Mouse (Mus musculus) right cerebral cortex, postnatal 14 days (tissue): Measurements from ENCODE around the gene Srgap2.
A peak's percentile ranks its signal among the peaks of the same experiment; 100 is the strongest.

Experiments used
- DNase-seq: peaks from one replicate; pipeline ENCODE4 v3.0.0; 2022

Srgap2 gene

DNA sequence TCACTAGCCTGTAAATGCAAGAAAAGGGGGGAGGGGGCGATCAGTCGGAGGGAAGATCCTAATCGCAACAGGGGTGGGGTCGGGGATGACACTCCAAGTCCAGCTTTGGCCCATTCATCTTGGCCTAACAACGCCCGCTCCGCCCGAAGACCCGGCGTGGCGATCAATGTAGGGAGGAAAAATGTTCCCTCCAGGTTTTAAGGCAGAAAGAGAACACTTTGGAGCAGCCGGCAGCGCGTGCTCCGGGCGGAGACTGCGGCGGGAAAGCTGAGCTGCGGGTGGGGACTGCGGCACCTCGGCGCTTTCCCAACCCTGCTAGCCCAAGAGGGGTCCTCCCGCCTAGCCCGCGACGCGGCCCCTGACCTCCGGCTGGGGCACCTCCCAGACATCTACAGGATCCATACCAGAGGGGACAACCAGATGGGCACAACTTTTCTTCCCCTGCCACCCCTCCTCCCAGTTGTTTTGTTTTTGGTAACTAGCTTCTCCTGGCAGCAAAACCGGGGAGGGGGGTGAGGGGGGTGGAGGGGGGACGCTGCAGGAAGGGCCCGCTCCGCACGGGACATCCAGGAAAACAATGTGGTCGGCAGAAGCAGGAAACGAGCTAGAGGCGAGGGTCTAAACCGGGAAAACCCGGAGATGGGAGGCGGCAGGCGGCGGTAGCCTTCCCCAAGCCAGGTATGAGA, 1.4 kb downstream of the Srgap2 start:
- DNase-seq: no peak

DNA sequence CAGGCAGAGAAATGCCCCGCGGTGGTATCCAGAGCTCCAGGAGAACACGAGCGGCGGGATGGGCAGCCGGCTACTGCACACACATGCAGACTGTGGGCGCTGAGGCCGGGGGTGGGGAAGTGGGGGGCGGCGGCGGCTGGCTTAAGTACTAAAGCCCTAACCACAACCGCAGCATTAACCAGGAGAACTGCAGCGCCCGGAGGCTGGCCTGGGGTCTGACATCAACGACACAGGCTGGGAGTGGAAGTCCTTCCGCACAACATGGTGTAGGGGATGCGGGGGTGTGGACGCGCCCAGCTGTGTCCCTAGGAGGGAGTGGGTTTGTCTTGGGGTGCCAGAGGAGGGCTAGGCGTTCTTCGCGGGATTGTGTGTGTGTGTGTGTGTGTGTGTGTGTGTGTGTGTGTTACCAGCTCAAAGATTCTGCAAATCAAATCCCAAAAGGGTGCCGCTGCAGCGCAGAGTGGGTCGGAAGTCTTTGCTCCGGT, 2.0 kb downstream of the Srgap2 start:
- DNase-seq: peak; percentile 67

DNA sequence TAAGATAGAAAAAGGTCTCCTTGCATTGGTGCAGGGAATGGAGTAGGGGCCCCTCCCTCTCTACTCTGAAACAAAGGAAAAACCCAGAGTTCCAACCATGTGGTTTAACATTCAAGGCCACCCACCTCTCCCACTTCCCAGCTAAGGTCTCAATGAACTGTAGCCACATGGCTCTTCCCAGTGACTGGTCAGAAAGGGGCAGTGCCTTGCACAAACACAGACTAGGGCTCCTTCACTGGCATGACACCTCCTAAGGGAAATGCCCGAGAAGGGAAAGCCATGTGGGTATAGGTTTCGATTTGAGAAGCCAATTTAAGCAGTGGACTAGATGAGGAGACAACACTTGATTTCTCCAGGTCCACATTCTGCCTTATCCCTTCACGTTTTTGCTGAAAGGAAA, 3.4 kb downstream of the Srgap2 start:
- DNase-seq: no peak

DNA sequence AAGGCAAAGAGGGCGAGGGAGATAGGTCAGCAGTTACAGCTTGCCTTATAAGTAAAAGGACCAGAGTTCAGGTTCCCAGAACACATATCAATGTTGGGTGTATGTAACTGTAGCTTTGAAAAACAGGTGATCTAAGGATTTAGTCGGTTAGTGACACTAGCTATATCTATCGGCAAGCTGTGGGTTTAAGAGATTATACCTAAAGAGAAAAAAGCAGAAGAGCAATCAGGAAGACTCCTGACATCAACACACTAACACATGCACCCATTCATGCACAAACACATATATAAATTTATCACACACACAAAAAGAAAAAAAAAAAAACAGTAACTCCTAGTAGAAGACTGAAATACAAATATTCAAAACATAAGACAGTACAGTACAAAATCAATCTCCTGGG, 10.6 kb downstream of the Srgap2 start:
- DNase-seq: no peak

DNA sequence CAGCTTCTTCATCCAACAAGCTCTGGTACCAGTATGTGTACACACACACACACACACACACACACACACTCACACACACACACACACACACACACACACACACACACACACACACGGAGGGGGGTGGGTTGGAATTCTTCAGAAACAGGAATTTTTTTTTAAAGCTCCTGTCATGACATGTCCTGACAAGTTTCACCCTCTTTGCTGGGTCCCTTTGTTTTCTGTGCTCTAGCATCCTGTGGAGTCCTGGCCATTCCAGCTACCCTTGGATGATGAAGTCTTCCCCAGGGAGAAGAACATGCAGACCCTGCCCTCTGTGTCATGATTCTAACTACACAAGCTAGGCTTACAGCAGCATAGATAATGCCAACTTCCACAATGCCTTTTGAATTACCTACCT, 13.0 kb downstream of the Srgap2 start:
- no peak for DNase-seq

DNA sequence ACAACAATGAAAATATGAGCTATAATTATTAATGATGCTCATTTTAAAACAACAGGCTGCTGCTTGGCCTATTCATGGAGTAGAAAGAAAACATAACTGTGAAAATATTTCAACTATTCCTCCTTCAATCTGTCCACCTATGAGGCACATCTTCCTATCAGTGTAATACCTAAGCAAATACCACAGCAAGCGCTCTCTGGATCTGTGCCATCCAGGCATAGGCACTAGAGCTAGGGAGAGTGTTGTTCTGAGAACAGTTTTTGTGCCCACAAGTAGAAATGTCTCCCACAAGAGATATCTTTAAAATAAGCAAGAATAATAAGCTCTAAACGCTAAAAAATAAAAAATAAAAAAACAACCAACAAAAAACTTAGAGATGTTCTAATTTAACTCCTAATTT, 14.0 kb downstream of the Srgap2 start:
- DNase-seq: no peak

DNA sequence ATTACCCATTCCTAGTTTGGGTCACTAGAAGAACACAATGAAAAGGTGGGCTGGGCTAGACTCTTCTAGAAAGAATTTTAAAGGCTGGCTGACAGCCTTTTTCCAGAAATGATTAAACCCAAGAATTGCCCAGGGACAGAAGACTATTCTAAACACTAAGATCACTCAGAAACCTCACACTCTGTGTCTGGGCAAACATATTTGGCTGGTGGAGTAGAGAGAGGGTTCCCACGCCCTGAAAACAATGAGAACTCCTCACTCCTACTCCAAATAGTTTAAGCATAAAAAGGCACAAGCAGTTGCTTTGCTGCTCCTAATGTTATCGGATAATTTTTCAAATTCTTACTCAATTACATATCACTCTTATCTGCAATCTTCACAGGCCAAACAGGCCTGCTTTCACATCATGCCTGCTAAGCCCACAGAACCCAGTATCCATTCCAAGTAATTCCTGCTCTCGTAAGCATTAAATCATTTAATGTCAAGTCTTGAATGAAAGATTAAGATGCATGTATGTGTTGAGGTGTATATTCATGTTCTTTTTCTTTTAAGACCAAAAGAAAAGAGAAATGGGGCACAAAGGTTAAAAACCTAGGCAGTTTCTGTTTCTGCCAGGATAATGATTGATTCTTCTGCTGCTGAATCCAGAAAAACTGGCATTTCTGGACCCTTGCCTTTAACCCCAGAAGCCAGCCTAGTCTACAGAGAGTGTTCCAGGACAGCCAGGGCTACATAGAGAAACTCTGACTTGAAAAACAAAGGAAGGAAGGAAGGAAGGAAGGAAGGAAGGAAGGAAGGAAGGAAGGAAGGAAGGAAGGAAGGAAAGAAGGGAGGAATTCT, 15.3 kb downstream of the Srgap2 start:
- no peak for DNase-seq

DNA sequence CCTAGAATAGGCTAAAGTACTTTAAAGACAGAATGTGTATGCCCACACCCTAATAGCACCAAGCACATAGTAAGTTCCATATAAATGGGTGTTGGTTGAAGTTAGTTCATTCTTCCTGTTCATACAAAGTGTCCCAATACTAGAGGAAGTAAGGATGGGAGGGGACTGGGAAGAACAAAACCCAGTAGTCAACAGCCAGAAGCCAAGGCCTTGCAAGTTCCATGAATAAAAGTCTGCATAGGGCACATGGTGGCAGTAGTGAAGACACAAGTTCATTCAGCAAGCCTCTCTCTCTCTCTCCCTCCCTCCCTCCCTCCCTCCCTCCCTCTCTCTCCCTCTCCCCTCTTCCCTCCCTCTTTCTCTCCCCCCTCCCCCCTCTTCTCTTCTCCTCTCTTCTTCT, 16.0 kb downstream of the Srgap2 start:
- DNase-seq: no peak

DNA sequence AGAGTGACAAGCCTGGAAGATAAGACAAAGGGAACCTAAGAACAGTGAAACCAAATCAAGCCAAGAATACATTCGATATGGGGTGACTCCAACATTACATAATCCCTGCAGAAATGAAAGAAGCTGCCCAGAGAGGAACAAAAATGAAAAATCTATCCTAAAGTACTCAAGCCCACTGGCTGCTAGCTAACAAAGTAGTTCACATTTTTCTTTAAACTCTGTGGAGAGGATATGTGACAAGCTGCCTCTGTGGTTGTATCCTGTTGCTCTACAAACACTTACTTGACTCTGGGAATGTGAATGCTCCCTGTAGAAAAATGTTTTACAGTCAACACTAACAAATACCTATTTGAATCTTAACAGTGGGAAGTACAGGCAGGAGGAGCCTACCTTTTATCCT, 25.5 kb downstream of the Srgap2 start:
- DNase-seq: no peak

DNA sequence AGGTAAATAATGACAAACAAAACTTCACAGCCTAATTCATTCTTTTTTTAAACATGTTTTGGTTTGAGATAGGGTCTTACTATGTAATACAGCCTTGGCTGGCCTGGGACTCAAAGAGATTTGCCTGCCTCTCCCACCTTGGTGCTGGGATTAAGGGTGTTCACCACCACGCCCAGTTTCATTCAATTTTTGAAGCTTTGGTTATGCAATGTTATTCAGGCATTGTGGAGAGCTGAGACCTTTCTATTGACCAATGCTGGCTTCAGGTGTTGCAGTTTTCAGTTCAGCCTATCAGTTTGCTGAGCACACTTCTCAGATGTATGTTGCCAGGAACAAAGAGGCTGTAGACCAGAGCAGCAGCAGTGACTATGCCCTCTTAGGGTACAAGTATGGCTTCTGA, 28.9 kb downstream of the Srgap2 start:
- no peak for DNase-seq

DNA sequence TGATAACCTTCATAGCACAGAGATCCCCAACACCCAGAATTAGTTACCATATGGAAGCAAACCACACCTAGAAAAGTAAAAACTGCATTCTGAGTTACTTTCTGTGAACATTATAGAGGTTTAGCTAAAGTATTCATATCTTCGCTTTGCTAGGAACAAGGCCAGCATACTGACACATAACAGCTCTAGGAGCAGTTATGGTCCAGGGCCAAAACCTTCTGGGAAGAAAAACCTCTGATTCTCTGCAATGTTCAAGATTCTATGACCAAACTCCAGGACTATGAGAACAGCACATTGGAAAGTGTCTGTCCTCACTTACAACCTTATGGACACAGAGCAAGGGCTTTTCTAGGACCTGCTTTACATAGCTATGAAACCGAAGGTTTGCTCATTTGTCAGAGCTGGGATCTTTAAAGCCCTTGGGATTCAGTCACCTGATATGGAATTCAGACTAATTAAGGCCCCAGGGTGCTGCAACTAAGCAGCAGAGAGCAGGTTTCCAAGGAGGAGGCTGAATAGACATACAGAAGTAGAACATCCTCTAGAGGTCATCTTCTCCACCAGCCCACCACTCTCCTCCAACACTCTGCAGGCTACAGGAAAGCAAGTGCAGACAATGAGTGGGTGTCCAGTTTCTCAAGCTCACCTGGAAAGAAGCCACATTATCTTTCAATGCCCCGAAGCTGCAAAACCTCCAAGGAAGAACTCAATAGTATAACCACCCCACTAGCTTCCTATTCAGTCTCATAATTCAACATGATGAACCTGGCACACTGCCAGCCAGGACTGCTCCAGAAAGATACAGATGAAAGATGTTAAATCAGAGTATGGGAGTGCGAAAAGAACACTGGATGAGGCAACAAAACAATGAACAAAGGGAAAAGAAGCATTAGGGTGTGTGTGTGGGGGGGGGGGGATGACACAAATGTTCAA, 32.9 kb downstream of the Srgap2 start:
- peak; percentile 48 for DNase-seq

DNA sequence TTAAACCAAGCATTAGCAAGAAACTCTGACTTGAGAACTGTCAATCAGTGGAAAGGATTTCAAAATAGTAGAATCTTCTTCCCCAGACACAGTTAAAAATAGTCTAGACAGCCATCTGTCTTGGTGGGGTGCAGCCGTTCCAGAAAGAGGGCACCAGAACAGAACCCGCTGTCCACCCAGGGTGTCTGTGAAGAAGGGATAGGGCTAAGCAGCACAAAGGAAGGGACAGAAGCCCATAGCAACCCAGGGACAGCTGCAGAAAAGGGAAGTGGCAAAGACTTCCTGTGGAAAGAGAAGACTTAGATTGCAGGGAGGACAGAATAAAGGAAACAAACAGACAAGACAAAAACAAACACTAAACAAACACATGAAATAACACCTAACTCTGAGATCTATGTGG, 34.8 kb downstream of the Srgap2 start:
- no peak for DNase-seq

DNA sequence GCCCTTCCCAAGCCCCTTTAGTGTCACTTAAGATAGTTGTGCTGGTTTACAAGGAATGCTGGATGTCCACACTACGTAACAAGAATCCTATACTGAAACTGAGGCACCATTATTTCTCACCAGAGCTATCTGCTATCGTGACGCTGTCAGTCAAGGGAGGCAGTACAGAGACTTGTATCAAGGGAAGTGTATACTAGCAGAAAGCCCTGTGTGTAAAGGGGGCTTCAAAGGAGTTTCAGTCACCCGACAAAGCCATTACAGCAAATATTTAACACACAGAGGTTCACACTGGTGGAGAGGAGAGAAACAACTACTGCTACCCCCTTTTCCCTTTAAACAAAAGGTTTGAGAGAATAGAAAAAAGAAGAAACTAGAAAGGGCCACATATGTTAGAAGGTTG, 35.6 kb downstream of the Srgap2 start:
- DNase-seq: no peak

DNA sequence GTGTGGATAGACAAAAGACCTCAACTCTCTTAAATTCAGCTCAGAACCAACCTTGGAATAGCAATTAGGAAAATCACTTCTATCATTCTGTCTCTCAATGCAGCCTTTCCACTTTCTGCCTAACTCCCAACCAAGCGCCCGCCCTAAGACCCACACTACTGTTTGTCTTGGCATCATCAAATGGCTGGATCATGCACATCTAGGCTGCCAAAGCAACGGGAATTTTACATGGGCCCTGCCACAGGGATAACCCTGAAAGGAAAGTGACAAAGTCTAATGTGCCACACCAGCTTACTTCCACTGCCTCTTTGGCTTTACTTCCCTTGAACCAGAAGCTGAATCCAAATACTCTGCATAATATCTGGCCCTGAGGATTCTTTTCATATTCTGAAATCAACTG, 37.8 kb downstream of the Srgap2 start:
- DNase-seq: no peak

DNA sequence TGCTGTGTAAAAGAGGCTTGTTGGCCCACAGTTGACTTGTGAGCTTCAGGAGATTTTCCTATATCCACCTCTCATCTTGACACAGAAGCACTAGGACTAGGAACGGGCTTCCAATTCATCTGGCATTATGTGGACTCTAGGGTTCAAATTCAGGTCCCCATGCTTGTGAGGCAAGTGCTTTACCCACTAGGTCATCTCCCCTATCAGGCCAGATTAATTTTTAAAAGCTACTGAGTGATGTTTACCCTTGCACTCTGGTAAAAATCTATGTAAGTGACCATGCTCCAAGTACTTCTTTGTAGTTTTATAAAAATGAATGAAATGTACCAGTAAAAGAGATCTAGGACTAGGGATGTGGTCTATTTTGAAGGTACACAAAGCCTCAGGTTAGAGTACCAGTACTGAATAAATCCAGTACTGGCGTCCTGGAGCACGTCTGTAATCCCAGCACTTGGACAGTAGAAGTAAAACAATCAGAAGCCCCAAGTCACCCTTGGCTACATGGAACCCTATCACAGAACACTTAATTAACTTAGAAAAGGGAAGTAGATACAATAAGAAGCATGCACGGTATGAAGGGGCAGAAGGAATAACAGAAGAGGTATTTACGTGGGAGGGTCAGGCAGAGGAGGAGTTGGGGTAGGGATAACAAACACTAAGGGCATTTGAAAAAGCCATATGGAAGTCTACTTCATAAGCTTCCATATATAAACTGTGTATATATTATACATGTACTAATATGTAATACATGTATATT, 40.9 kb downstream of the Srgap2 start:
- no peak for DNase-seq

DNA sequence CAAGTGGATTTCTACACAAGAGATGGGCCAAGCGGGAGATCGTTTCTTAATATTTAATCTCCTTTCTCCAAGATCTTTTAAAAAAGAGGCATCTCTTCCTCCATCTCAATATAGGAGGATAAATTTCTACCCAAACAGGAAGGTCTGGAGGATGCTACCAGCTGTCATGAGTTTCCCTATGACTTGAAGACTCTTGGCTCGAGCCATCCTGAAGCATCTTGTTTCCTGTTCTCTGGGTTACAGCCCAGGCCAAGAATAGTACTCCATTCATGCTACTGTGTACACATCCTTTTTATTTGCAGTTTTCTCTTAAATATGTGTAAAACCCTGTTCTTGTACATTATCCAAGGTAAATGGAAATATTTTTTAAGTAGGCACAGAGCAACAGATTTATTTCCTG, 44.9 kb downstream of the Srgap2 start:
- no peak for DNase-seq

DNA sequence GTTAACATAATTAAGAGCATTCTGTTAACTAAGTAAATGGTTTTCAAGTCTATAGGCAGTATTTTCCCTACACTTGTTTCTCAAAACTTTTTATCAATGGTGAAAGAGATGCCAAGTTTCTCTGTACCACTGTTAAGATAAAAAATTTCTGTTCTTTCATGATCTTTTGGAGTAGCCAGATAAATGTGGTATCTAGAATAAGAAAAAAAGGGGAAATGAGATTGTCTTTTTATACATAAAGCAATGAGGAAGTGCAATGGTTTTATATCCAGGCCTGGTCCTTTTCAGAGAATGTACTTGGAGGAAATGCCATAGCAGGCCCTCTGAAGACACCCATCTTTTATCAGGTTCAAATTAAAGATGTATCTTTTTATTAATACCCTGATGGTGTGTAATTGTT, 45.8 kb downstream of the Srgap2 start:
- no peak for DNase-seq

DNA sequence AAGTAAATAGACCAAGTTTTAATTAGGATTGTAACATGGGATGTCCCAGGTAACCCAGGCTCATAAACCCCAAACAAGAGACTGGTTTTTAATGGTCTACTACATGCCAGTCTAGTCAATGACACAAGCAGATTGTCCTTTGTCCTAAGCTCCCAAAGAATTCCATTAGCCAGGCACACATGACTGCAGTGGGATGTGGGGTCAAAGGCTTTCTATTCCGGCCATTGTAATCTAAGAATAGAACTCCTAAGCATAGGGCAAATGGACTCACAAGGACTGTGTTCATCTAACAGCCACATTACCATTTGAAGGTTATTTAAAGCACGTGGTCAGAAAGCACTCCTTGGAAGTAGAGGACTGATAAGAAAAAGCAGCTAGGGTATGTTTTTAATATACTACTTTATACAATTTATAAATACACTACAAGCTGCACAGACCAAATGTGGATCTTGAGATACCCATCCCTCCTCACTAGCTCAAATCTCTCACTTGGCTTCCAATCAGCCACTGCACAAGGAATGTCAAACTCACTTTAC, 48.3 kb downstream of the Srgap2 start:
- no peak for DNase-seq

DNA sequence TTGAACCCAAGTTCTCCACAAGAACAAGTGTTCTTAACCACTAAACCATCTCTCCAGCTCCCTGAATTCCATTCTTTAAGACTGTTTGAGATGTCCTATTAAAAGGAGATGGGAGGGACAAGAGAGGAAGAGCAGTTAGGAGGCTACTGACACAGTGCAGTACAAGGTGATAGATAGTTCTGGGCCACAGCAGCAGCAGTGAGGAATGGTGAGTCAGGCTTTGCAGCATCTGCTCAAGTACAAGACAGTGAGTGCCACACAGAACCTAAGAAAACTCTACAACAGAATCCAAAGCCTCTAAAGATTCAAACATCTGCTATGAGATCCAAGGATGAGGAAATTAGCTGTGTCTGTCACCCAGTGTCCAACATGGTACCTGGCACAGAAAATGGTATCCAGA, 51.8 kb downstream of the Srgap2 start:
- no peak for DNase-seq

DNA sequence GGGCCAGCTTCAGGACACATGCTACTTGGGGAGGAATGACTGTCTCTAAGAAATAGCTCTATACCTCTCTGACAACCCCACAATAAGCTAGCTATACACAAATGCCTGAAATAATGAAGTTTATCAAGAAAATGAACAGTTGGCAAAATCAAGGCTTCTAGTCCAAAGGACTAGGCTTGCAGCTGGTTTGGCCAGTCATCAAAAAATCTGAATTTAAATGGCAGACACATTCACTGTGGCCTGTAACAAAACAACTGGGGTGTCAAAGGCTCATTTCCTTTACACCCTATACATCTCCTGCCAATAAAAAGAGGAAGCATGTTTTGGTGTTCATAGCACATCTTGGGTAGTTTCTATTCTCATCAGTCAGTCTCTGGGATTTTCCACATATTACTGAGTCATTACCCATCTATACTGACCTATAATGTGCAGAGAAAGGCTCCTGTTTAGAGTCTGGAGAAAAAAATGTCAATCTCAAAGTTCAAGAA, 53.5 kb downstream of the Srgap2 start:
- DNase-seq: no peak

DNA sequence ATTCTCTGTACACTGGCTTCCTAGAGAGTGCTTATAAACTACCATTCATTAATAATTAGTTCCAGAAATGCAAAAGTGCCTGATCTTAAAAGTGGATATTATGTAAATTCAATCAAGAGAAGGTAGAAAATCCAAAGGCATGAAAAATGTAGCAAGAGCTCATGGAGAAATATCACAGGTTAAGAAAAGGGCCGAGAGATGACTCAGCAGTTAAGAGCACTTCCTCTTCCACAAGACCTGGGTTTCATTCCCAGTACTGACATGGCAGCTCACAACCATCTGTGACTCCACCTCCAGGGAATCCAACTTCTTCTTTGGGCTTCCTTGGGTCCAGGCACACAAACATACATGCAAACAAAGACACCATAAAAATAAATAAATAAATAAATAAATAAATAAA, 56.6 kb downstream of the Srgap2 start:
- no peak for DNase-seq

DNA sequence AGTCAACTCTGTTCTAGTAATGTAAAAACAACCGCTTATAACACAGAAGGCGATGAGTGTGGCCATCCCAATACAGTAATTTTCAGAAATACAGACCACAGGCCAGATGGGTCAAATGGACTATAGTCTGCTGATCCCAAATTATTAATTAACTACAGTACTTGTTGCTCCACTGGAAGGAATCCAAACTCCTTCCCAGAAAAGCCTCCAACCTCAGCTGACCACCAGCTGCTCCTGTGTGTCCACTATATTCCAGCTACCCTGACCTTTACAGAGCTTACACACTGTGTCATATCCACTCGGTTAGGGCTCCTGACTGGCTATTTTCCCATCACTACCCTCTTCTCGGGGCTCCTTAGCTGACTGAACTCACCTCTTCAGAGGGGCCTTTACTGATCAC, 61.3 kb downstream of the Srgap2 start:
- no peak for DNase-seq
